Comparison of ENCODE assay signal across 16 mouse cellular contexts in genomic region chr12:119219409-119219808, GRCm38 (mm10). TPM values are rescaled to one million over a fixed set of nuclear protein-coding genes. Genes with fewer than 3 reads are reported as not detected.
A peak's percentile ranks its signal among the peaks of the same experiment; 100 is the strongest.
DNase-seq lines count a peak whose midpoint lies in the region; ATAC-seq lines count a peak whose summit lies in the region.
"Had no signal": no experiment of that assay in that cellular context is flagged by ENCODE, and none has a peak within 500 bp of the region (broad histone marks: within the 10 kb centered on the region; RNA-seq: fewer than 3 reads in every experiment).

No protein-coding gene starts in this region.

- no peak overlapping the region for H3K4me2 ChIP-seq in kidney, embryonic 15.5 days
- no peak overlapping the region for H3K4me2 ChIP-seq in forebrain, embryonic 16.5 days (ENCODE audit: low read length)
- H3K4me2 ChIP-seq: embryonic facial prominence, embryonic 12.5 days; forebrain, embryonic 13.5 days; heart, embryonic 13.5 days; lung, embryonic 15.5 days had no signal

- no peaks in the 10 kb centered on the region for H3K36me3 ChIP-seq in kidney, embryonic 15.5 days
- no peaks in the 10 kb centered on the region for H3K36me3 ChIP-seq in forebrain, embryonic 16.5 days (ENCODE audit: control insufficient read depth, insufficient read depth)
- H3K36me3 ChIP-seq: embryonic facial prominence, embryonic 12.5 days; heart, embryonic 13.5 days; lung, embryonic 15.5 days had no signal

- H3K9me3 ChIP-seq in kidney, embryonic 15.5 days (replicated peaks): no peaks in the 10 kb centered on the region
- no peaks in the 10 kb centered on the region for H3K9me3 ChIP-seq in forebrain, embryonic 16.5 days (ENCODE audit: control insufficient read depth, low read length)
- H3K9me3 ChIP-seq: embryonic facial prominence, embryonic 12.5 days; forebrain, embryonic 13.5 days; heart, embryonic 13.5 days; lung, embryonic 15.5 days had no signal

- no peak overlapping the region for H3K9ac ChIP-seq in kidney, embryonic 15.5 days
- no peak overlapping the region for H3K9ac ChIP-seq in forebrain, embryonic 16.5 days (replicated peaks; ENCODE audit: low read depth, low read length)
- H3K9ac ChIP-seq: embryonic facial prominence, embryonic 12.5 days; forebrain, embryonic 13.5 days; heart, embryonic 13.5 days; lung, embryonic 15.5 days had no signal

- DNase-seq in cerebellum, adult 9-11 months: peak; percentile 22
- DNase-seq in cerebellum, adult 11 months: no peak
- peak; percentile 28 to 37 for DNase-seq in kidney, postnatal 36 days
- peak; percentile 65 for DNase-seq in Muller cell, postnatal 12 days (ENCODE audit: inconsistent ontology term)
- peak; percentile 48 for DNase-seq in layer of hippocampus, adult 9-11 months
- no peak for DNase-seq in natural killer cell, adult 2 months (ENCODE audit: low spot score in 2 of 2)
- DNase-seq: adrenal gland, postnatal 10 days; gastrocnemius, postnatal 25 days; liver; right cerebral cortex, postnatal 25 days had no signal

- H3K27me3 ChIP-seq in kidney, embryonic 15.5 days: no peaks in the 10 kb centered on the region
- no peaks in the 10 kb centered on the region for H3K27me3 ChIP-seq in forebrain, embryonic 16.5 days (replicated peaks; ENCODE audit: control insufficient read depth, insufficient read depth, low read length)
- H3K27me3 ChIP-seq: embryonic facial prominence, embryonic 12.5 days; forebrain, embryonic 13.5 days; heart, embryonic 13.5 days; lung, embryonic 15.5 days had no signal

- no peaks in the 10 kb centered on the region for H3K4me1 ChIP-seq in kidney, embryonic 15.5 days
- H3K4me1 ChIP-seq in forebrain, embryonic 16.5 days (replicated peaks; ENCODE audit: control insufficient read depth, insufficient read depth, low read length): no peaks in the 10 kb centered on the region
- H3K4me1 ChIP-seq: embryonic facial prominence, embryonic 12.5 days; lung, embryonic 15.5 days had no signal

- 83% methylated on average over 1 of the region's 1 CpGs for WGBS in kidney, embryonic 15.5 days
- WGBS in forebrain, embryonic 16.5 days: 87% methylated on average over 1 of the region's 1 CpGs

- H3K27ac ChIP-seq in kidney, embryonic 15.5 days: no peak overlapping the region
- H3K27ac ChIP-seq in forebrain, embryonic 16.5 days (ENCODE audit: low read length): no peak overlapping the region
- H3K27ac ChIP-seq: embryonic facial prominence, embryonic 12.5 days; forebrain, embryonic 13.5 days; heart, embryonic 13.5 days; lung, embryonic 15.5 days had no signal

- ATAC-seq in kidney, embryonic 15.5 days (replicated peaks; ENCODE audit: low FRiP score): no peak
- no peak for ATAC-seq in forebrain, embryonic 16.5 days
- ATAC-seq: forebrain, embryonic 13.5 days had no signal

- H3K4me3 ChIP-seq in kidney, embryonic 15.5 days (replicated peaks): no peak overlapping the region
- no peak overlapping the region for H3K4me3 ChIP-seq in forebrain, embryonic 16.5 days (replicated peaks; ENCODE audit: low read length)
- H3K4me3 ChIP-seq: embryonic facial prominence, embryonic 12.5 days; forebrain, embryonic 13.5 days; heart, embryonic 13.5 days; lung, embryonic 15.5 days had no signal

RNA-seq across cellular contexts. Expression of gene Itgb8, which starts 19.2 kb away (rescaled TPM):
- polyA plus RNA-seq in kidney, embryonic 15.5 days (2015; fragmentation: Nextera tagmentation; extraction: Ambion mirVana): 3.1 and 3.2 TPM in 2 replicates
- polyA plus RNA-seq in forebrain, embryonic 16.5 days (2015; fragmentation: Nextera tagmentation; extraction: Ambion mirVana): 10.2 and 11.9 TPM in 2 replicates

Comparison
In these comparisons a context has a peak if more than half of its experiments do, and no peak if none do; other contexts are left out.
1. DNase-seq: peak in cerebellum, adult 9-11 months (single experiment), kidney, postnatal 36 days (2 of 2), Muller cell, postnatal 12 days (single experiment) and layer of hippocampus, adult 9-11 months (single experiment); none in cerebellum, adult 11 months (single experiment) and natural killer cell, adult 2 months (0 of 2).